Mouse (Mus musculus): ENCODE measurements at regions not wholly inside any gene's neighbourhood (a gene's known extent, or its start where the extent isn't known, plus 50 kb on each side); places are given as distances from the start of the nearest gene placed in this dataset.

GRCm38 (mm10) chr10:98073432-98073831 lies 346.9 kb upstream of the C030005K15Rik start:
- TF ChIP-seq CTCF (IDR thresholded peaks at IDR 0.05; ENCODE audit: borderline replicate concordance, insufficient read depth, low read depth, low read length), result no peak
- no peak for TF ChIP-seq POLR2A (IDR thresholded peaks at IDR 0.05; ENCODE audit: borderline replicate concordance, insufficient read depth, low read length)

Measured in cerebellum, adult 2 months (tissue).